Mouse (Mus musculus) forebrain, embryonic 15.5 days (tissue): Measurements from ENCODE around the gene Pdlim1. TPM values are rescaled to one million over a fixed set of nuclear protein-coding genes. Genes with fewer than 3 reads are reported as not detected.

ENCODE experiments used
- ATAC-seq: fragments of 200-750 bp; cut with Nextera tagmentation; replicated peaks from 2 replicates; pipeline ENCODE4 v1.8.0; 2017; ENCODE audit warnings: mild to moderate bottlenecking, moderate TSS enrichment, moderate library complexity
- H3K27ac ChIP-seq: fragments of 300-500 bp; sonication (generic); replicated peaks from 2 replicates; pipeline ENCODE4 v1.5.1; 2015; ENCODE audit warnings: mild to moderate bottlenecking, inconsistent platforms
- H3K27me3 ChIP-seq: fragments of 300-500 bp; sonication (generic); 2 replicates; pipeline ENCODE4 v1.6.1; 2015; ENCODE audit warnings: inconsistent platforms
- H3K36me3 ChIP-seq: fragments of 300-500 bp; sonication (generic); 2 replicates; pipeline ENCODE4 v1.6.1; 2015; ENCODE audit warnings: mild to moderate bottlenecking, inconsistent platforms
- H3K4me1 ChIP-seq: fragments of 300-500 bp; sonication (generic); 2 replicates; pipeline ENCODE4 v1.6.1; 2015; ENCODE audit warnings: inconsistent platforms
- H3K4me2 ChIP-seq: fragments of 300-500 bp; sonication (generic); replicated peaks from 2 replicates; pipeline ENCODE4 v1.6.1; 2015; ENCODE audit warnings: mild to moderate bottlenecking, inconsistent platforms
- H3K4me3 ChIP-seq: fragments of 300-500 bp; sonication (generic); 2 replicates; pipeline ENCODE4 v1.5.1; 2015; ENCODE audit warnings: mild to moderate bottlenecking, inconsistent platforms
- H3K9ac ChIP-seq: fragments of 300-500 bp; sonication (generic); replicated peaks from 2 replicates; pipeline ENCODE4 v1.6.1; 2015; ENCODE audit warnings: mild to moderate bottlenecking, inconsistent platforms
- H3K9me3 ChIP-seq: fragments of 300-500 bp; sonication (generic); 2 replicates; pipeline ENCODE4 v1.6.1; 2016; ENCODE audit warnings: inconsistent platforms
- WGBS: fragments of 180-500 bp; shearing (Covaris S2); methylation state at CpG from one replicate; pipeline ENCODE4 v1.1.7; 2015; ENCODE audit warnings: mixed read lengths; 5-methylcytosine and 5-hydroxymethylcytosine counted together
- polyA plus RNA-seq: library from polyadenylated mRNA; unstranded; fragments of >200 nt; fragmentation: Nextera tagmentation; extraction: Ambion mirVana; gene quantifications from 2 replicates; pipeline ENCODE4 v1.2.1, GENCODE M21; 2015

The Pdlim1 gene
- polyA plus RNA-seq = 14.3 and 16.8 TPM in 2 replicates

- Histone ChIP-seq H3K4me2 (peak within 1 kb of the TSS; percentile 95), H3K27ac (no peak within 1 kb of the TSS), H3K9ac (peak within 1 kb of the TSS; percentile 42), H3K36me3 (no peaks in the 10 kb centered on the region), H3K4me3 (peak within 1 kb of the TSS; percentile 49), H3K27me3 (peaks cover 22% of the 10 kb centered on the region; the same call in 1 of the 2 replicates), H3K4me1 (peaks cover 17% of the 10 kb centered on the region), H3K9me3 (no peaks in the 10 kb centered on the region)
- ATAC-seq = peak; percentile 71
- under 1% methylated on average over 53 of the region's 54 CpGs for WGBS
These were observed at the start of gene Pdlim1 for GRCm38 (mm10) chr19:40271308-40271892. Gene Pdlim1 (minus strand): TSS chr19:40271842.

- no peaks in the 10 kb centered on the region for H3K9me3 ChIP-seq
- no peak overlapping the region for H3K4me3 ChIP-seq
- H3K27ac ChIP-seq = no peak overlapping the region
- ATAC-seq = no peak
- no peak overlapping the region for H3K4me2 ChIP-seq
- H3K27me3 ChIP-seq = no peaks in the 10 kb centered on the region
- H3K36me3 ChIP-seq = peaks cover 36% of the 10 kb centered on the region
- WGBS = 92% methylated on average over 3 of the region's 3 CpGs
- no peaks in the 10 kb centered on the region for H3K4me1 ChIP-seq
- H3K9ac ChIP-seq = no peak overlapping the region
These were observed 47.6 kb upstream of the Pdlim1 start for GRCm38 (mm10) chr19:40319199-40319598.

- 45% methylated on average over 6 of the region's 6 CpGs for WGBS
- Histone ChIP-seq H3K4me1 (no peaks in the 10 kb centered on the region), H3K9ac (no peak overlapping the region), H3K4me3 (no peak overlapping the region), H3K27me3 (no peaks in the 10 kb centered on the region), H3K9me3 (no peaks in the 10 kb centered on the region), H3K36me3 (peaks cover 37% of the 10 kb centered on the region), H3K4me2 (no peak overlapping the region), H3K27ac (no peak overlapping the region)
- ATAC-seq = no peak
These were observed 46.9 kb upstream of the Pdlim1 start for GRCm38 (mm10) chr19:40318511-40318910.

- Histone ChIP-seq H3K27ac (no peak overlapping the region), H3K9me3 (no peaks in the 10 kb centered on the region), H3K27me3 (no peaks in the 10 kb centered on the region), H3K36me3 (peaks cover 36% of the 10 kb centered on the region), H3K4me2 (no peak overlapping the region), H3K4me1 (no peaks in the 10 kb centered on the region), H3K9ac (no peak overlapping the region), H3K4me3 (no peak overlapping the region)
- 70% methylated on average over 4 of the region's 4 CpGs for WGBS
- ATAC-seq = no peak
These were observed 45.4 kb upstream of the Pdlim1 start for GRCm38 (mm10) chr19:40317001-40317400.

- Histone ChIP-seq H3K9me3 (no peaks in the 10 kb centered on the region), H3K4me2 (no peak overlapping the region), H3K36me3 (peaks cover 56% of the 10 kb centered on the region), H3K27me3 (no peaks in the 10 kb centered on the region), H3K4me1 (no peaks in the 10 kb centered on the region), H3K4me3 (no peak overlapping the region), H3K9ac (no peak overlapping the region), H3K27ac (no peak overlapping the region)
- no peak for ATAC-seq
- WGBS = 96% methylated on average over 11 of the region's 11 CpGs
These were observed 42.6 kb upstream of the Pdlim1 start for GRCm38 (mm10) chr19:40314252-40314651.

GRCm38 (mm10) chr19:40311631-40312030, 40.0 kb upstream of the Pdlim1 start:
- Histone ChIP-seq H3K9ac (no peak overlapping the region), H3K9me3 (no peaks in the 10 kb centered on the region), H3K27ac (no peak overlapping the region), H3K4me1 (no peaks in the 10 kb centered on the region), H3K4me2 (no peak overlapping the region), H3K27me3 (no peaks in the 10 kb centered on the region), H3K4me3 (no peak overlapping the region), H3K36me3 (peaks cover 57% of the 10 kb centered on the region)
- no peak for ATAC-seq
- WGBS = 96% methylated on average over 8 of the region's 8 CpGs

- no peak for ATAC-seq
- Histone ChIP-seq H3K4me1 (no peaks in the 10 kb centered on the region), H3K4me2 (no peak overlapping the region), H3K27ac (no peak overlapping the region), H3K9ac (no peak overlapping the region), H3K4me3 (no peak overlapping the region), H3K9me3 (no peaks in the 10 kb centered on the region), H3K36me3 (peaks cover 50% of the 10 kb centered on the region), H3K27me3 (no peaks in the 10 kb centered on the region)
- 90% methylated on average over 15 of the region's 15 CpGs for WGBS
These were observed 38.9 kb upstream of the Pdlim1 start for GRCm38 (mm10) chr19:40310410-40311130.

GRCm38 (mm10) chr19:40309911-40310310, 38.3 kb upstream of the Pdlim1 start:
- Histone ChIP-seq H3K4me3 (no peak overlapping the region), H3K4me2 (no peak overlapping the region), H3K27me3 (no peaks in the 10 kb centered on the region), H3K9ac (no peak overlapping the region), H3K27ac (no peak overlapping the region), H3K4me1 (no peaks in the 10 kb centered on the region), H3K36me3 (peaks cover 49% of the 10 kb centered on the region), H3K9me3 (no peaks in the 10 kb centered on the region)
- no peak for ATAC-seq
- 94% methylated on average over 12 of the region's 12 CpGs for WGBS

- Histone ChIP-seq H3K27me3 (no peaks in the 10 kb centered on the region), H3K9me3 (no peaks in the 10 kb centered on the region), H3K36me3 (peaks cover 36% of the 10 kb centered on the region), H3K27ac (no peak overlapping the region), H3K4me3 (no peak overlapping the region), H3K9ac (no peak overlapping the region), H3K4me2 (no peak overlapping the region), H3K4me1 (no peaks in the 10 kb centered on the region)
- no peak for ATAC-seq
- 95% methylated on average over 7 of the region's 7 CpGs for WGBS
These were observed 35.9 kb upstream of the Pdlim1 start for GRCm38 (mm10) chr19:40307550-40307949.

GRCm38 (mm10) chr19:40306631-40307030, 35.0 kb upstream of the Pdlim1 start:
- peaks cover 30% of the 10 kb centered on the region for H3K36me3 ChIP-seq
- no peak for ATAC-seq
- H3K27ac ChIP-seq = no peak overlapping the region
- WGBS = 80% methylated on average over 2 of the region's 2 CpGs
- no peaks in the 10 kb centered on the region for H3K4me1 ChIP-seq
- H3K4me3 ChIP-seq = no peak overlapping the region
- no peaks in the 10 kb centered on the region for H3K9me3 ChIP-seq
- H3K9ac ChIP-seq = no peak overlapping the region
- no peaks in the 10 kb centered on the region for H3K27me3 ChIP-seq
- H3K4me2 ChIP-seq = no peak overlapping the region

GRCm38 (mm10) chr19:40305456-40305855, 33.8 kb upstream of the Pdlim1 start:
- Histone ChIP-seq H3K4me2 (no peak overlapping the region), H3K36me3 (peaks cover 23% of the 10 kb centered on the region), H3K4me1 (no peaks in the 10 kb centered on the region), H3K27ac (no peak overlapping the region), H3K9ac (no peak overlapping the region), H3K27me3 (no peaks in the 10 kb centered on the region), H3K9me3 (no peaks in the 10 kb centered on the region), H3K4me3 (no peak overlapping the region)
- 78% methylated on average over 7 of the region's 7 CpGs for WGBS
- ATAC-seq = no peak

GRCm38 (mm10) chr19:40302916-40303315, 31.3 kb upstream of the Pdlim1 start:
- H3K4me1 ChIP-seq = 0 out of 2 replicates have a peak, but pooled peaks cover 2% of the 10 kb centered on the region
- H3K27me3 ChIP-seq = no peaks in the 10 kb centered on the region
- no peaks in the 10 kb centered on the region for H3K9me3 ChIP-seq
- H3K9ac ChIP-seq = no peak overlapping the region
- H3K4me3 ChIP-seq = no peak overlapping the region
- no peak for ATAC-seq
- H3K4me2 ChIP-seq = no peak overlapping the region
- no peak overlapping the region for H3K27ac ChIP-seq
- peaks cover 11% of the 10 kb centered on the region for H3K36me3 ChIP-seq
- WGBS = 87% methylated on average over 9 of the region's 9 CpGs
